In genomic region chr8:26507611-26508070, GRCm38 (mm10) we compare ENCODE assay signal across 15 mouse cellular contexts.
DNase-seq lines count a peak whose midpoint lies in the region; ATAC-seq lines count a peak whose summit lies in the region.
"Had no signal": no experiment of that assay in that cellular context is flagged by ENCODE, and none has a peak within 500 bp of the region (broad histone marks: within the 10 kb centered on the region; RNA-seq: fewer than 3 reads in every experiment).

No protein-coding gene starts in this region.

- H3K27ac ChIP-seq in hindbrain, embryonic 13.5 days: peak overlapping the region; percentile 35; the same call in 1 of the 2 replicates
- H3K27ac ChIP-seq in hindbrain, embryonic 12.5 days: no peak overlapping the region
- H3K27ac ChIP-seq: hindbrain, embryonic 14.5 days; layer of hippocampus, adult 2 months; limb, embryonic 13.5 days; midbrain, embryonic 12.5 days; stomach, embryonic 15.5 days had no signal

- no peaks in the 10 kb centered on the region for H3K9me3 ChIP-seq in hindbrain, embryonic 13.5 days
- H3K9me3 ChIP-seq in hindbrain, embryonic 12.5 days (replicated peaks): no peaks in the 10 kb centered on the region
- H3K9me3 ChIP-seq: heart, embryonic 12.5 days; limb, embryonic 13.5 days; midbrain, embryonic 12.5 days; stomach, embryonic 15.5 days had no signal

- H3K27me3 ChIP-seq in hindbrain, embryonic 13.5 days: 0 out of 2 replicates have a peak, but pooled peaks cover 7% of the 10 kb centered on the region
- H3K27me3 ChIP-seq in hindbrain, embryonic 12.5 days: peaks cover 6% of the 10 kb centered on the region; the same call in 1 of the 2 replicates
- H3K27me3 ChIP-seq: heart, embryonic 12.5 days; midbrain, embryonic 12.5 days had no signal

- WGBS in hindbrain, embryonic 13.5 days: 40% methylated on average over 12 of the region's 12 CpGs
- WGBS in hindbrain, embryonic 12.5 days: 54% methylated on average over 12 of the region's 12 CpGs

- H3K4me1 ChIP-seq in hindbrain, embryonic 13.5 days (replicated peaks): peaks cover 21% of the 10 kb centered on the region
- H3K4me1 ChIP-seq in hindbrain, embryonic 12.5 days: peaks cover 10% of the 10 kb centered on the region; the same call in 1 of the 2 replicates
- H3K4me1 ChIP-seq: midbrain, embryonic 12.5 days had no signal

- H3K9ac ChIP-seq in hindbrain, embryonic 13.5 days: no peak overlapping the region
- H3K9ac ChIP-seq in hindbrain, embryonic 12.5 days: no peak overlapping the region
- H3K9ac ChIP-seq: heart, embryonic 12.5 days; hindbrain, embryonic 14.5 days; limb, embryonic 13.5 days; midbrain, embryonic 12.5 days; stomach, embryonic 15.5 days had no signal

- H3K4me2 ChIP-seq in hindbrain, embryonic 13.5 days: no peak overlapping the region
- no peak overlapping the region for H3K4me2 ChIP-seq in hindbrain, embryonic 12.5 days (replicated peaks)
- H3K4me2 ChIP-seq: heart, embryonic 12.5 days; hindbrain, embryonic 14.5 days; limb, embryonic 13.5 days; midbrain, embryonic 12.5 days; stomach, embryonic 15.5 days had no signal

- H3K36me3 ChIP-seq in hindbrain, embryonic 13.5 days: no peaks in the 10 kb centered on the region
- no peaks in the 10 kb centered on the region for H3K36me3 ChIP-seq in hindbrain, embryonic 12.5 days
- H3K36me3 ChIP-seq: heart, embryonic 12.5 days; limb, embryonic 13.5 days; midbrain, embryonic 12.5 days; stomach, embryonic 15.5 days had no signal

- H3K4me3 ChIP-seq in hindbrain, embryonic 13.5 days: no peak overlapping the region
- H3K4me3 ChIP-seq in hindbrain, embryonic 12.5 days: no peak overlapping the region
- H3K4me3 ChIP-seq: heart, embryonic 12.5 days; layer of hippocampus, adult 2 months; limb, embryonic 13.5 days; midbrain, embryonic 12.5 days; stomach, embryonic 15.5 days had no signal

- peak; percentile 86 for DNase-seq in adrenal gland, adult 8-10 months
- peak; percentile 59 for DNase-seq in embryo, embryonic 10.5 days (ENCODE audit: low spot score)
- peak; percentile 78 for DNase-seq in mesoderm, embryonic 11.5 days (ENCODE audit: low read depth, low spot score)
- no peak for DNase-seq in spleen, postnatal 4 days (ENCODE audit: low spot score in 2 of 2)
- no peak for DNase-seq in frontal cortex, postnatal 10 days (ENCODE audit: low spot score in 2 of 2)
- DNase-seq in left cerebral cortex, postnatal 14 days (ENCODE audit: low spot score in 2 of 2): no peak
- DNase-seq: cerebellum, adult 18-20 months had no signal

- intact Hi-C loops in left cerebral cortex, postnatal 14 days (cut with DNase I): no loop called here

- ATAC-seq in hindbrain, embryonic 13.5 days (ENCODE audit: low FRiP score): no peak
- ATAC-seq in hindbrain, embryonic 12.5 days (ENCODE audit: low FRiP score): no peak

Comparison
In these comparisons a context has a peak if more than half of its experiments do, and no peak if none do; other contexts are left out.
1. DNase-seq: peak in adrenal gland, adult 8-10 months (single experiment), embryo, embryonic 10.5 days (single experiment) and mesoderm, embryonic 11.5 days (single experiment); none in spleen, postnatal 4 days (0 of 2), frontal cortex, postnatal 10 days (0 of 2) and left cerebral cortex, postnatal 14 days (0 of 2).